ENCODE assay signal across 12 mouse cellular contexts in the genomic region with DNA sequence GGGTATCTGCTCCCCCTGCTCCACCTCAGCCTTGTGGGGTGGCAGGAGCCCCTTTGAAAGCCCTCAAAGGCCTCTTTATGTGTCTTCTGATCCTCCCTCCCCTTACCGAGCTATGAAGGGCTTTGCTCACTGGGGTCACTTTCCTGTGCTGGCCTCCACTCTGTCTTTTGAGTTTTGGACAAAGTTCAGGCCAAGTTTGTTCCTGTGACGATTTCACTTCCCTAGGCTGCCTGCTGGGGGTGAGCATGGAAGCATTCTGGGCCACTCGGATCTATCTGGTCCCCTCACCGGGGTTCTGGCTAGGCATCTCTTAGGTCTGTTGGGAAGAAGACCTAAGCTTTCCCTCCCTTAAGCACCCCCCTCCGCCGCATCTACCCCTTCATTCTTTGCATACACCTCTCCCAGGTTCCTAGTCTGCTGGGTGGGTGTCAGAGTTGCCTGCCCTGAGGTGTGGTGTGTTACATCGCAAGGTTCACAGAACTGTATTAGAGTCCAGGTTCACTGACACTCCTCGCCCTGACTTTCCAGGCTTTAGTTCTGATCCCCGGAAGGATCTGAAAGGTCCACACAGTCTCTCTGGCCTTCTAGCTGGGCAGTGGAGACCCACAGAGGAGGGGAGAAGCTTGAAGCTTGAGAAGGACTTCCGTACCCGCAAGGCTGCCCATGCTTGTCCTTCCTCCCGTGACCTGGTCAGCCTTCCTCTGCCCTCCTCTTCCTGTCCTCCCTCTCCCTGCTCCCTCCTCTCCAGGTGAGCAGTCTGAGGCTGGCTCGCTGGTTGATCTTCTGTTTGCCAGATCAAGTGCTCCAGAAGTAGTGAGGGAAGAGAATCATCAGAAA. TPM values are rescaled to one million over a fixed set of nuclear protein-coding genes. Genes with fewer than 3 reads are reported as not detected.
A peak's percentile ranks its signal among the peaks of the same experiment; 100 is the strongest.
DNase-seq lines count a peak whose midpoint lies in the region; ATAC-seq lines count a peak whose summit lies in the region.
"Had no signal": no experiment of that assay in that cellular context is flagged by ENCODE, and none has a peak within 500 bp of the region (broad histone marks: within the 10 kb centered on the region; RNA-seq: fewer than 3 reads in every experiment).

No protein-coding gene starts in this region.

- no peaks in the 10 kb centered on the region for H3K27me3 ChIP-seq in midbrain, embryonic 11.5 days (ENCODE audit: control insufficient read depth, insufficient read depth, low read length)
- H3K27me3 ChIP-seq in midbrain, embryonic 16.5 days (ENCODE audit: control insufficient read depth, insufficient read depth, low read depth, low read length): no peaks in the 10 kb centered on the region; the same call in 1 of the 2 replicates
- no peaks in the 10 kb centered on the region for H3K27me3 ChIP-seq in limb, embryonic 11.5 days (ENCODE audit: control insufficient read depth, insufficient read depth, low read length)
- no peaks in the 10 kb centered on the region for H3K27me3 ChIP-seq in stomach, embryonic 15.5 days (replicated peaks)
- H3K27me3 ChIP-seq in heart, embryonic 12.5 days (replicated peaks): peaks cover 63% of the 10 kb centered on the region

- 6% methylated on average over 13 of the region's 13 CpGs for WGBS in midbrain, embryonic 11.5 days
- WGBS in midbrain, embryonic 16.5 days: 17% methylated on average over 13 of the region's 13 CpGs
- WGBS in limb, embryonic 11.5 days: 22% methylated on average over 13 of the region's 13 CpGs
- 46% methylated on average over 13 of the region's 13 CpGs for WGBS in stomach, embryonic 15.5 days
- 33% methylated on average over 13 of the region's 13 CpGs for WGBS in heart, embryonic 12.5 days

- H3K9ac ChIP-seq in midbrain, embryonic 11.5 days (ENCODE audit: low read length): peak overlapping the region; percentile 75
- H3K9ac ChIP-seq in midbrain, embryonic 16.5 days (ENCODE audit: low read depth, low read length): no peak overlapping the region
- 0 out of 2 replicates have a peak overlapping the region, but pooled peaks have one; percentile 27 for H3K9ac ChIP-seq in limb, embryonic 11.5 days (ENCODE audit: low read length)
- no peak overlapping the region for H3K9ac ChIP-seq in stomach, embryonic 15.5 days
- no peak overlapping the region for H3K9ac ChIP-seq in heart, embryonic 12.5 days

- no peak; the same call in 1 of the 2 replicates for ATAC-seq in midbrain, embryonic 11.5 days (ENCODE audit: low FRiP score)
- no peak for ATAC-seq in midbrain, embryonic 16.5 days
- ATAC-seq in limb, embryonic 11.5 days (ENCODE audit: insufficient number of reproducible peaks, low FRiP score, low TSS enrichment, low read depth): no peak
- ATAC-seq in stomach, embryonic 15.5 days (ENCODE audit: insufficient read depth, low FRiP score, low read depth): no peak
- ATAC-seq in heart, embryonic 12.5 days (ENCODE audit: insufficient number of reproducible peaks, low FRiP score): no peak

- no peaks in the 10 kb centered on the region for H3K9me3 ChIP-seq in midbrain, embryonic 11.5 days (ENCODE audit: control insufficient read depth, low read length)
- H3K9me3 ChIP-seq in midbrain, embryonic 16.5 days (replicated peaks; ENCODE audit: control insufficient read depth, low read length, poor library complexity, severe bottlenecking): no peaks in the 10 kb centered on the region
- no peaks in the 10 kb centered on the region for H3K9me3 ChIP-seq in limb, embryonic 11.5 days (ENCODE audit: control insufficient read depth, low read length)
- H3K9me3 ChIP-seq in stomach, embryonic 15.5 days: no peaks in the 10 kb centered on the region
- H3K9me3 ChIP-seq in heart, embryonic 12.5 days (replicated peaks): no peaks in the 10 kb centered on the region

- H3K4me2 ChIP-seq in midbrain, embryonic 11.5 days: peak overlapping the region; percentile 58
- no peak overlapping the region for H3K4me2 ChIP-seq in midbrain, embryonic 16.5 days (ENCODE audit: low read length)
- H3K4me2 ChIP-seq in limb, embryonic 11.5 days (ENCODE audit: low read depth, severe bottlenecking): peak overlapping the region; percentile 20; the same call in 1 of the 2 replicates
- H3K4me2 ChIP-seq in stomach, embryonic 15.5 days: no peak overlapping the region
- no peak overlapping the region for H3K4me2 ChIP-seq in heart, embryonic 12.5 days

- peak; percentile 96 for DNase-seq in midbrain, embryonic 11.5 days (ENCODE audit: low spot score, missing footprints)
- DNase-seq in kidney, adult 18-20 months: peak; percentile 60
- DNase-seq in limb, embryonic 11.5 days (ENCODE audit: low spot score): no peak
- no peak for DNase-seq in left cerebral cortex, adult 9 months (ENCODE audit: low spot score in 2 of 2)
- no peak for DNase-seq in right cerebral cortex, postnatal 14 days
- DNase-seq: adrenal gland, adult 8-10 months; cerebellum, adult 2 months; heart, adult 2 months; lung, postnatal 10 days had no signal

- H3K36me3 ChIP-seq in midbrain, embryonic 11.5 days (ENCODE audit: control insufficient read depth, insufficient read depth, low read length): peaks cover 2% of the 10 kb centered on the region
- H3K36me3 ChIP-seq in midbrain, embryonic 16.5 days (ENCODE audit: control insufficient read depth, insufficient read depth, low read length): no peaks in the 10 kb centered on the region
- H3K36me3 ChIP-seq in limb, embryonic 11.5 days (ENCODE audit: control insufficient read depth, insufficient read depth, low read length): no peaks in the 10 kb centered on the region
- no peaks in the 10 kb centered on the region for H3K36me3 ChIP-seq in stomach, embryonic 15.5 days
- no peaks in the 10 kb centered on the region for H3K36me3 ChIP-seq in heart, embryonic 12.5 days

- H3K4me3 ChIP-seq in midbrain, embryonic 11.5 days (ENCODE audit: low read depth, low read length): 0 out of 2 replicates have a peak overlapping the region, but pooled peaks have one; percentile 21
- H3K4me3 ChIP-seq in midbrain, embryonic 16.5 days (ENCODE audit: low read depth, low read length): no peak overlapping the region
- H3K4me3 ChIP-seq in limb, embryonic 11.5 days (ENCODE audit: low read depth, low read length): no peak overlapping the region
- H3K4me3 ChIP-seq in stomach, embryonic 15.5 days (replicated peaks): no peak overlapping the region
- no peak overlapping the region for H3K4me3 ChIP-seq in heart, embryonic 12.5 days
- H3K4me3 ChIP-seq: heart, adult 2 months had no signal

- H3K4me1 ChIP-seq in midbrain, embryonic 11.5 days (ENCODE audit: control insufficient read depth, insufficient read depth, low read length): peaks cover 86% of the 10 kb centered on the region
- peaks cover 22% of the 10 kb centered on the region for H3K4me1 ChIP-seq in midbrain, embryonic 16.5 days (ENCODE audit: control insufficient read depth, insufficient read depth, low read length)
- H3K4me1 ChIP-seq in limb, embryonic 11.5 days (ENCODE audit: control insufficient read depth, insufficient read depth, low read length): peaks cover 28% of the 10 kb centered on the region
- H3K4me1 ChIP-seq in stomach, embryonic 15.5 days: peaks cover 13% of the 10 kb centered on the region
- peaks cover 33% of the 10 kb centered on the region for H3K4me1 ChIP-seq in heart, embryonic 12.5 days (replicated peaks)

- H3K27ac ChIP-seq in midbrain, embryonic 11.5 days (ENCODE audit: low read depth, low read length): peak overlapping the region; percentile 97
- H3K27ac ChIP-seq in midbrain, embryonic 16.5 days (ENCODE audit: low read length): no peak overlapping the region
- no peak overlapping the region for H3K27ac ChIP-seq in limb, embryonic 11.5 days (replicated peaks; ENCODE audit: low read depth, low read length)
- H3K27ac ChIP-seq in stomach, embryonic 15.5 days: 0 out of 2 replicates have a peak overlapping the region, but pooled peaks have one; percentile 36
- H3K27ac ChIP-seq in heart, embryonic 12.5 days (ENCODE audit: poor library complexity, severe bottlenecking): no peak overlapping the region
- H3K27ac ChIP-seq: heart, adult 2 months had no signal

RNA-seq across cellular contexts. Expression of a gene that starts 9.9 kb away (rescaled TPM):
- 19.5 and 20.5 TPM in 2 replicates for polyA plus RNA-seq in midbrain, embryonic 11.5 days (2014; fragmentation: Nextera tagmentation; extraction: Ambion mirVana)
- 2.3 and 2.7 TPM in 2 replicates for polyA plus RNA-seq in midbrain, embryonic 16.5 days (2015; fragmentation: Nextera tagmentation; extraction: Ambion mirVana)
- 1.7 and 2.3 TPM in 2 replicates for polyA plus RNA-seq in limb, embryonic 11.5 days (2014; fragmentation: Nextera tagmentation; extraction: Ambion mirVana)
- 5.5 and 6.0 TPM in 2 replicates for polyA plus RNA-seq in stomach, embryonic 15.5 days (2015; fragmentation: Nextera tagmentation; extraction: Ambion mirVana)
- polyA plus RNA-seq in heart, embryonic 12.5 days (2016; fragmentation: Nextera tagmentation; extraction: Ambion mirVana): 1.7 and 2.0 TPM in 2 replicates

RNA-seq across cellular contexts. Expression of a gene that starts 34.7 kb away (rescaled TPM):
- polyA plus RNA-seq in midbrain, embryonic 11.5 days (2014; fragmentation: Nextera tagmentation; extraction: Ambion mirVana): 17.2 and 19.5 TPM in 2 replicates
- 8.1 and 8.7 TPM in 2 replicates for polyA plus RNA-seq in midbrain, embryonic 16.5 days (2015; fragmentation: Nextera tagmentation; extraction: Ambion mirVana)
- 17.1 and 20.8 TPM in 2 replicates for polyA plus RNA-seq in limb, embryonic 11.5 days (2014; fragmentation: Nextera tagmentation; extraction: Ambion mirVana)
- 20.4 and 24.4 TPM in 2 replicates for polyA plus RNA-seq in stomach, embryonic 15.5 days (2015; fragmentation: Nextera tagmentation; extraction: Ambion mirVana)
- 19.9 and 21.0 TPM in 2 replicates for polyA plus RNA-seq in heart, embryonic 12.5 days (2016; fragmentation: Nextera tagmentation; extraction: Ambion mirVana)

Comparison
In these comparisons a context has a peak if more than half of its experiments do, and no peak if none do; other contexts are left out.
1. H3K27ac ChIP-seq: peak in midbrain, embryonic 11.5 days (single experiment) and stomach, embryonic 15.5 days (single experiment); none in midbrain, embryonic 16.5 days (single experiment), limb, embryonic 11.5 days (single experiment) and heart, embryonic 12.5 days (single experiment).
2. H3K4me2 ChIP-seq: peak in midbrain, embryonic 11.5 days (single experiment) and limb, embryonic 11.5 days (single experiment); none in midbrain, embryonic 16.5 days (single experiment), stomach, embryonic 15.5 days (single experiment) and heart, embryonic 12.5 days (single experiment).
3. H3K9ac ChIP-seq: peak in midbrain, embryonic 11.5 days (single experiment) and limb, embryonic 11.5 days (single experiment); none in midbrain, embryonic 16.5 days (single experiment), stomach, embryonic 15.5 days (single experiment) and heart, embryonic 12.5 days (single experiment).
4. DNase-seq: peak in midbrain, embryonic 11.5 days (single experiment) and kidney, adult 18-20 months (single experiment); none in limb, embryonic 11.5 days (single experiment), left cerebral cortex, adult 9 months (0 of 2) and right cerebral cortex, postnatal 14 days (single experiment).